Mouse (Mus musculus): ENCODE measurements around the gene Cdh4.

DNA sequence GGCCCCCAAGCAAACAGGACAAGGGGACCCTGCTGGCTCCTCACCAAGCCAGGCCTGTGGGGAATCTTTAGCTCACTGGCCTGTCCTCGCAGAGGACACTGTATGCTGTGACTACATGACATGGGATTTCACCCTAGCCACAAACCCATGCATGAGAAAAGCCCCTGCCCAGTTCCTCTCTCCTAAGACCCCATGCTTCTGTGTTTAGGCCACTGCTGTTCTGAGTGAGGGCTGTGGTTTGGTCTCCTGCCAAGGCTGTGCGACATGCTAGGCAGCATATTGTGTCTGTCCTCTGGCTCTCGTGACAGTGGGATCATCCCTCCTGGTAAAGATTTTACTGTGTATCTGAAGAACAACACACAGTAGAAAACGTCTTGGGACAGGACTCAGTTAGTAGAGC is 207.1 kb downstream of the Cdh4 start:
- no peak for TF ChIP-seq CTCF (IDR thresholded peaks at IDR 0.05; ENCODE audit: low read depth, low read length)
- TF ChIP-seq GATA2 (IDR thresholded peaks at IDR 0.05; ENCODE audit: borderline replicate concordance, low read depth, low read length), result no peak
